Comparison of ENCODE assay signal across 8 mouse cellular contexts in genomic region chr12:89551291-89551690, GRCm38 (mm10).
A peak's percentile ranks its signal among the peaks of the same experiment; 100 is the strongest.
DNase-seq lines count a peak whose midpoint lies in the region; ATAC-seq lines count a peak whose summit lies in the region.

No protein-coding gene starts in this region.

- no peak for ATAC-seq in megakaryocyte, adult 5-6 weeks (ENCODE audit: poor library complexity, severe bottlenecking)

- intact Hi-C loops in left cerebral cortex, postnatal 4 days (cut with DNase I), result no loop called here
- intact Hi-C loops in left cerebral cortex, postnatal 36 days (cut with DNase I), result loop anchor here (10.0 kb wide), 1 partner anchor 264 kb away; no protein-coding TSS in a partner anchor

- DNase-seq in cerebellum, adult 11-12 months, result peak; percentile 36
- no peak for DNase-seq in cerebellum, adult 11 months
- DNase-seq in left cerebral cortex, postnatal 4 days, result peak; percentile 79
- DNase-seq in left cerebral cortex, postnatal 36 days (ENCODE audit: low spot score in 2 of 2), result no peak
- peak; percentile 19 to 27 for DNase-seq in cerebellum, postnatal 36 days
- peak; percentile 2 for DNase-seq in lung, postnatal 36 days
- no peak for DNase-seq in heart, adult 8-10 months (ENCODE audit: low spot score)

Comparison
In these comparisons a context has a peak if more than half of its experiments do, and no peak if none do; other contexts are left out.
1. DNase-seq: peak in cerebellum, adult 11-12 months (single experiment), left cerebral cortex, postnatal 4 days (single experiment), cerebellum, postnatal 36 days (2 of 2) and lung, postnatal 36 days (single experiment); none in cerebellum, adult 11 months (single experiment), left cerebral cortex, postnatal 36 days (0 of 2) and heart, adult 8-10 months (single experiment).